Mouse (Mus musculus): Measurements from ENCODE around the gene Fbln2.

DNA sequence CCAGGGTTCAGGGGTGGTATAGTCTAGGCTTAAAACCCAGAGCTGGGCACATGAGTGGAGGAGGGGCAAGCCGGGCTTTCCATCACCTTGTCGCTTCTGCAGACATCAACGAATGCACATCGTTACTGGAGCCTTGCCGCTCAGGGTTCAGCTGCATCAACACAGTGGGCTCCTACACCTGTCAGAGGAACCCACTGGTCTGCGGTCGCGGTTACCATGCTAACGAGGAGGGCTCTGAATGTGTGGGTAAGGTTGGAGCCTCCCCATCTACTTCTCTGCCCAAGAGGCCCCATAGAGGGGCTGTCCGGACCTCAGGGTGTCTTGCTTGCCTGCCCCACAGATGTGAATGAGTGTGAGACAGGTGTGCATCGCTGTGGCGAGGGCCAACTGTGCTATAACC lies 53.4 kb downstream of the Fbln2 start:
- TF ChIP-seq GATA1 (IDR thresholded peaks at IDR 0.05; ENCODE audit: low read length) = no peak
- no peak for TF ChIP-seq TAL1 (IDR thresholded peaks at IDR 0.05; ENCODE audit: low read length)

All from erythroblast, embryonic 14.5 days (primary cell).